Mouse (Mus musculus) Muller cell, postnatal 12 days (primary cell): ENCODE data around the gene Reln.

Source experiments
- DNase-seq: peaks from one replicate; pipeline ENCODE4 v3.0.0-alpha.2; 2015; ENCODE audit errors: inconsistent ontology term

The Reln gene

GRCm38 (mm10) chr5:21846616-21847290 is 497.7 kb downstream of the Reln start:
- no peak for DNase-seq

- DNase-seq, result no peak
Measured at GRCm38 (mm10) chr5:21844676-21845075, 499.8 kb downstream of the Reln start.
